Mouse (Mus musculus): ENCODE measurements at regions not wholly inside any gene's neighbourhood (a gene's known extent, or its start where the extent isn't known, plus 50 kb on each side); places are given as distances from the start of the nearest gene placed in this dataset.
A peak's percentile ranks its signal among the peaks of the same experiment; 100 is the strongest.

DNA sequence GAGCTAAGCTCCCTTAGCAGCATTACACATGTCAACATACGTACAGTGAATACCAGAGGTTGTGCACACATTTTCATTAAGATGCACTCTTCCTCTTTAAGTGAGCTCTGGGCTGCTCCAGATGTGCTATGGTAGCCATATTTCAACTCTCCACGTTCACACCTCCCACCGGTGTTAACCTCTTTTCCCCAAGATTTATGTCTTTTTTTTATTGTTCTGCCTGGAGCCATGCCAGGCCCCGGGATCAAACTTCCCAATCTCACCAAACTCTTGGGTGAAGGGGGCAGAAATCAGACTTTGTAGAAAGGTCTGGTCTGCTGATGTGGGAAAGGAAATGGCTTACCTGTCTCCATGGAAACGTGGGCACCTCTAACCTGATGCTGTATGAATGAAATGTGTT, 754.0 kb upstream of the Sox9 start:
- intact Hi-C loops (cut with DNase I), result no loop called here
- no peak for DNase-seq (ENCODE audit: low spot score in 2 of 2)

DNA sequence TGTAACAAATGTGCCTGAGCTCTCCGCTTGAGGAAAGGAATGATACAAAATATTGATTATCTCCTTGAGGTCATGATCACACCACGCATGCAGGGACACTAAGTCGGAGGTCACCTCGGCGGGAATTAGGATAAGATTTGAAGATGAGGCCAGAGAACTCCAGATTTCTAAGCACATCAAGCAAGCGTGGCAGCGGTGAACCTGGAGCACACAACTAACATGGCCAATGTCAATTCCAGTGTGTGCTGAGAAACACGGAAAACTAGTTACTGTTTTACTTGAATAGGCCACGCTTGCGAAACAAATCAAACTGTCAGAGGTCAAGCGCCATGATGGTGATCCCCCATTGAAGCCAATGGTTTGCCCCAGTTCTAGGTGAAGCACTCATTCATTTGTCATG, 743.3 kb upstream of the Sox9 start:
- intact Hi-C loops (cut with DNase I), result no loop called here
- no peak for DNase-seq (ENCODE audit: low spot score in 2 of 2)

DNA sequence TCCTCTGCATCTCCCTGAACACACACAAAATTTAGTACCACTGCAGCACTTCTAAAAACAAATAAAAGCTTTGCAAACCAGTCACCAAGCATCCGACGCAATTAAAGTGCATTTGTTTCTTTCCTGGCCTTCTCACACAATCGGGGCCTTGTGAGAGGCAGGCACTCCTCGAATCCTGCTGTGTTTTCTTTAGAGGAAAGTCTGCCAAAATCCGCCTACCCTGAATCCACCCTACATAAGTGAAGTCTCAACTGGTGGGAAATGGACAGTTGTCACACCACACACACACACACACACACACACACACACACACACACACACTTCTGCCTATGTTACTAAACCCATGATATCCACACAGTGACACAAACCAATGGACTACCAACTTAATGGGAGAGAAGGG, 737.6 kb upstream of the Sox9 start:
- intact Hi-C loops (cut with DNase I), result no loop called here
- DNase-seq (ENCODE audit: low spot score in 2 of 2), result no peak

DNA sequence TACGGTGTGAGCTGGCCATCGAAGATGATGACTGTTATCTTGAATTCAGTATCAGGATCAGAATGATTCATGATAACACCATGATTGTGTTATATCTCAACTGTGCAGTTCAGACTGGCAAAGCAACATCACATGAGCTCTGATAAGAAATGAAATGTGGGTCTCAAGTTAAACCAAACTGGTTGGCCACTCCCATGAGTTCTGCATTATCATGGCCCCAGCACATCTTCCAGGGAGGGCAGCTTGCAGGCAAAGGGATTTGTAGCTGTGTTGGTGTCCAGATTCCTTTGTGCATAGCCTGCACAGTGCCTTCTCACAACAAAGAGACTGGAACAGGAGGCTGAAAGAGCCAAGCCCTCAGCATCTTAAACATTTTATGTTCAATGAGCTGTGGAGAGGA, 736.7 kb upstream of the Sox9 start:
- DNase-seq (ENCODE audit: low spot score in 2 of 2), result no peak
- intact Hi-C loops (cut with DNase I), result no loop called here

DNA sequence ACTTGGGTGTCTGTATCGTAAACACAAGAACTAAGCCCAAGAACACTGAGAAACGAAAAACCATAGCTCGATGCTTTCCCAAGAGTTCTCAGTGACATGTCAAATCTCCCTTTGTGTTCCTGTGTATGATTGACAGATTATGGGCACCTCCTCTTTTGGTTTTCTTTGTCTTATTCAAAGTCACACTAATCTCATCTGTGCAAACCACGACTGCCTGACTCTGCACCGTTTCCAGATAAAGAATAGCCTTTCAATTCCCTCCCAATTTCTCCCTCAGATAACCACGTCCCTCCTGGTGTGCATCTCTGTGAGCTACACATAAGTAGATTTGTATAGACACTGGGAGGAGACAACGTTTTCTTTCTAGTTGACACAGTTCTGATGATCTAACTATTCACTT, 731.7 kb upstream of the Sox9 start:
- DNase-seq (ENCODE audit: low spot score in 2 of 2), result no peak
- intact Hi-C loops (cut with DNase I), result no loop called here

DNA sequence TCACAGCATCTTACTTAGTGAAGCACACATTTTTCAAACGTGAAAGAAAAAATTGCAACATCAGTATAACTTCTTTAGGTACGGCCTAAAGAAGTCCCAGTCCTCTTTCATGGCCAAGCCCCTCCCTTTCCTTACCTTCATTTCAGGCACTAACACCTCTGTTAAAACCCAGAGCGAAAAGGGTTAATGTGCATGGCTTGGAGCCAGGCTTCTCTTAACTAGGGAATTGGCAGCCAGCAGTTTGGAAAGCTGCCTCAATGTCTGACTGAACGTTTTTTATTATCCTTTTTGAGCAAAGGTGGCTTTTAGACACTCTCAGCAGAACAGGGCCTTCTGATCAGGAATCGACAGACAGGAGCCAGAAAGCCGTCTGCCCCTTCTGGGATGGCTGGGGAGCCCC, 726.4 kb upstream of the Sox9 start:
- intact Hi-C loops (cut with DNase I), result no loop called here
- no peak for DNase-seq (ENCODE audit: low spot score in 2 of 2)

DNA sequence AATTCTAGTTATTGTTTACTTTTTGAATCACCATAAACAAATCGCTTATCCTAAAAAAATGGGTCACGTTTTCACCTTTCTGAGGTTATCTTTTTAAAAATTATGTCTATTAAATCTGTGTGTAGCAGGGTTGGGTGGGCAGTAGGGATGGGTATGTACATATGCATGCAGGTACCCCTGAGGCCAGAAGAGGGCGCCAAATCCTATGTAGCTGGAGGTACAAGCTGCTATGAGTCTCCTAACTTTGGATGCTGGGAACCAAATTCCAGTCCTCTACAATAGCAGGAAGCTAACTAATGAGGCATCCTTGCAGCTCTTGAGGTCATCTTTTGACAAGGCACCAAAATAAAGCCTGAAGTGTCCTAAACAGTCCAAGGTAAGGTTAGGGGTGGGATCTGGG, 714.8 kb upstream of the Sox9 start:
- no peak for DNase-seq (ENCODE audit: low spot score in 2 of 2)
- intact Hi-C loops (cut with DNase I), result no loop called here

DNA sequence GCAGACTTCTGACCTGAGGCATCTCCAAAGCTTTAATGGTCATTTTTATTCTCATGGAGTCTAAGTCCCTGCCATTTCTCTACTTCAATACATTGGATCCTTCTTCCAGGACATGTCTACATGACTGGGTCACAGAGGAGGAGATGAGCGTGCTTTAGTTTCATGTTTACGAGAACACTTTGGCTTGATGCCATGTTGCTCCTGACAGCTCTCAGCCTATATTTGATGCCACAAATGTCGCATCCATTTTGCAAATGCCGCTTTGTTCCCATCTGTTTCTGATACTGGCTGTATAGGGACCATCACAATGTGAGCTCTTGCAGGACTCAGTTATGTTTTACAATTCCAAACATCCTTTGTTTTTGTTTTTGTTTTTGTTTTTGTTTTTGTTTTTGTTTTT, 713.2 kb upstream of the Sox9 start:
- DNase-seq (ENCODE audit: low spot score in 2 of 2), result no peak
- intact Hi-C loops (cut with DNase I), result no loop called here

DNA sequence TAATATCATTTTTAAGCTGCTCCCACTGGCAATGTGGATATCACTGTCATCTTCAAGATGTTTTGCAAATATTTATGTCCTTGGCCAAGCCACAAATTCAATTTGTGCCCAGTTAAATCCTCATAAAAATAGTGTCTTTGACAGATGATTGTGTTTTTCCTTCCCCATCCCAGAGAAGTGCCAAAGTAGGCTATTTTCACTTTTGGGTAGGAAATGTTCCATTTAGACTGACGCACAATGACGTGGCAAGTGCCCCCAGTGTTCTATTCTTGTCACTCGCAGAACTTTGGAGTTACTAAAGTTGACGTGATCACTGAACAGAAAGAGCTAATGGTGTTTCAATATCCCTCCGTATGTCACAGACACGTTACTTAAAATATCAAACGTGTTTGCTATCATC, 710.5 kb upstream of the Sox9 start:
- DNase-seq (ENCODE audit: low spot score in 2 of 2), result peak; percentile 16 to 37
- intact Hi-C loops (cut with DNase I), result no loop called here

DNA sequence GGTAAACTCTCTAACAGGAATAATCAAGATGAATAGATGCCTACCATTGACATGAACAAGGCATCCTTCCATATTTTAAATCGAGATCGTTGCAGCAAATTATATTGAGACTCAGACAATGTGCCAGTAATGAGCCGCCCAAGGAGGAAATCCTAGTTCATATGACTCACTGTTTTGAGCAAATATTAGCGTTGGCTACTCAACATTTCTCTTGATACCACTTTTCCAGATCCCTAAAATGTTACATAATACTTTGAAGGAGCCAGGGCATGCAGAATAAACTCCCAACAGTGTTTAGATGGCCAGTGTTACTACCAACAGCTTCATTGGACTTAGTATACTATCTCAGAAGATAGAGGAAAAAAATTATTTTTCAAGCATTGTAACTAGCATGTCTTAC, 700.6 kb upstream of the Sox9 start:
- intact Hi-C loops (cut with DNase I), result no loop called here
- DNase-seq (ENCODE audit: low spot score in 2 of 2), result no peak

DNA sequence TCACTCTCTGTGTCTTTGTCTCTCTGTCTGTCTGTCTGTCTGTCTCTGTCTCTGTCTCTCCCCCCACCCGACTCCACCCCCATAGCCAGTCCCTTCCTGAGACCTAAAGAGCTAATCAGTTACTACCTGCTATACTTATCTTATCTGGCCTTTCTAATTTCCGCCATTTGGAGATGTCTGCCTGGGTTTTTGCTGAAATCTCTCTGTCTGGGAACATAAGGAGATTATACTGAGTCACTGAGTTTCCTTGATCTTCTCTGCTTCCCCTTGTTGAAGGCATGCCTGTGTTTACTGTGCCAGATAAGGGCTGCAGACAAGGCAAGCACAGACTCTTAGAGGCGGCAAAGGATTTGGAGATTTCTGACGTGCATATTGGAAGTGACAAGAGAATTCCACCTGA, 699.0 kb upstream of the Sox9 start:
- DNase-seq (ENCODE audit: low spot score in 2 of 2), result no peak
- intact Hi-C loops (cut with DNase I), result no loop called here

DNA sequence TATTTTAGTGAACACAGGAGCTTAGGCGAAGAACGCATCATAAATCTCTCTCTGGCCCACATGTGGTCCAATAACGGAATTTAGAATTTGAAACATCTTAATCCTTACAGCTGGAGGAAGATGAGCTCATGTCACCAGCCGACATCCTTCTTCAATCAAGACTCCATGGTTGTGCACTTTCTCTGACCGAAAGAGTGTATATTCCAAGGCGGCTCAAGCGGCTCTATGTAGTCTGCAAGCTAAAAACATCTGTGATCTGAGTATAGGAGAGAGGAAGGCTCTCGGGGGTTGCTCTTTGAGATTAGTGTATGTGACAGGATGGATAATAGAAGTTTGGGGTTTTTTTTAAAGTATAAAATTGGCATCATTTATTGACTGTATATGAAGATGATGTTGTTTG, 689.9 kb upstream of the Sox9 start:
- no peak for DNase-seq (ENCODE audit: low spot score in 2 of 2)
- intact Hi-C loops (cut with DNase I), result no loop called here

DNA sequence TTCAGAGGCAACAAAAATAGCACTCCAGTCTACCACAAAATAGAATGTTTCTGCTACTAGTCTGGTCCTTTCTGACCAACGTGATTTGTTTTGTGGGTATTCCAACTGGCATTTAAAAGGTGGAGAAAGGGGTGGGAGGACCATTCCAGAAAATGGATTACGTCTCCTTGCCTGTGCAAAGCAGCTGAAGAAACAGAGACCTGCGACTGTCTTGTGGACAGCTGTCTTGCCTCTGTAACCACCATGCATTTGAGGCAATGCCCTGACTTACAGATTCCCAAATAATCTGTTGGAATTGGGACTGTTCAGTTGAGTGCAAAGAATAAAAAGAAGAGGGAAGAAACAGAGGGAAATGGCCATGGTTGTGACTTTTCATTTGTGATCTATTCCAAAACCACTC, 687.0 kb upstream of the Sox9 start:
- no peak for DNase-seq (ENCODE audit: low spot score in 2 of 2)
- intact Hi-C loops (cut with DNase I), result no loop called here

DNA sequence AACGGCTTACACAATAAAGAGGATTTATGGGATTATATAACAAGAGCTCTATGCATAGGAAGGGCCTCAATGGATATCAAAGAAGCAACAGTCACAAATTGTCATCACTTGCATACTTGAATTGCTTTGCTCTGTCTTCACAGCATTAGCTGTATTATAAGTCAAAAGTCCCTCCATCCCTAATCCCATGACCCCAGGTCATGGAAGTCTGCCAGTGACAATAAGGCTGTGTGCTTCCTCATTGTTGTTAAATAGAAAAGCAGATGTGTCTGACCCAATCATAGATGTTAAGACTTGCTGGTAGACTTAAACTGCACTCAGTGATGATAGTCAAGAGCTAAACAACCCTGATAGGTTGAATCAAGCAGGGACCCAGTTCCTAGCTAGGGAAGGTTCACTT, 683.9 kb upstream of the Sox9 start:
- no peak for DNase-seq (ENCODE audit: low spot score in 2 of 2)
- intact Hi-C loops (cut with DNase I), result no loop called here

DNA sequence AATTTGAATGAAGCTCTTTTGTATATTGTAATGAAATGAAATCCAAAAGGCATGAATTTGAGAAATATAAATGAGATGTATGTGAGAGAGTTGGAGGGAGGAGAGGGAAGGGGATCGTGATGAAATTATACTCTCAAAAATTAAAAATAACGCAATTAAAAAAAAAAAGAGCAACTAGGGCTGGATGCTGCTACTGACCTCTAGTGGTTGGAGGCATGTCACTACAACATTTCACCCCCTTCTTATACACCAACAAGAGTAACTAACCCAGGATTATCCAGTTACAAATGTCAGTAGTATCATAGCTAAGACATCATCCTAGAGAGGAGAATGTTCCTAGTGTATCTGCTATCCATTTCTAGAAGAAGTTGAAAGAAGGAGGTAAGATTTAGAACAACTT, 678.8 kb upstream of the Sox9 start:
- intact Hi-C loops (cut with DNase I), result loop anchor here (10.0 kb wide), 1 partner anchor 448 kb away; no protein-coding TSS in a partner anchor
- DNase-seq (ENCODE audit: low spot score in 2 of 2), result no peak

DNA sequence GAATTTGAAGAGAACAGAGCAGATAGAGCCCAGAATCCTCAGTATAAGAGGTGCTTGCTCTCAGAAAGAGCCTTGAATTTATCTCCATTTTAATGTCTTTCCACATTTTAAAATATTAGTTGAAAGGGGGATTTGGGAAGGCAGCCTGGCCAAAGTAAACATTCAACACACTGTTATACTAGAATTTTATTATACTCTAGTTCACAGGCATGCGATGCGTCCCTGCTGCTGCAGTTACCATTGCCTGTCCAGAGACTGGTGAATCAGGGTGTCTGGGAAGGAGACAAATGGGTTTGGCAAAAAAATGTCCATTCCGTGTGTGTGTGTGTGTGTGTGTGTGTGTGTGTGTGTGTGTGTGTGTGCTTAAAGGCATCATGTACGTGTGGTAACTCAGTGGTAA, 675.1 kb upstream of the Sox9 start:
- intact Hi-C loops (cut with DNase I), result loop anchor here (10.0 kb wide), 1 partner anchor 452 kb away; no protein-coding TSS in a partner anchor
- DNase-seq (ENCODE audit: low spot score in 2 of 2), result peak; percentile 11 to 12

DNA sequence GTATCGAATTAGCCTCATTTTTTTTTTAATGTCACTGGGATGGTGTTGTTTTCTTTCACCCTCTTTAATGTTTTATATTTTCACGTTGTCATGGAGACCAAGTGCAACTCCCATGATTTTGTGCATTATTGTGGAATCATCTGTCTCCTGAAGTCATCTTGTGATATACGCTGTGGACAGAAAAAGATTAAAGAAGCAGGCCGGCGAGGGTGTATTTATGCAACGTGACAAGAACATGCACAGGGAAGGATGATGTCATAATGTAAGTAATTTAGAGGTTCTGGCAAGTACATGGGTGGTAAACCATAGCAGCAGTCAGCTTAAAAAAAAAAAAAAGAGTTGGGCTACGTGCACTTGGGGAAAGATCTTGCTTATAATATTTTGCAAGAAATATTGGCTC, 674.7 kb upstream of the Sox9 start:
- intact Hi-C loops (cut with DNase I), result loop anchor here (10.0 kb wide), 1 partner anchor 453 kb away; no protein-coding TSS in a partner anchor
- DNase-seq (ENCODE audit: low spot score in 2 of 2), result peak; percentile 19 to 20

DNA sequence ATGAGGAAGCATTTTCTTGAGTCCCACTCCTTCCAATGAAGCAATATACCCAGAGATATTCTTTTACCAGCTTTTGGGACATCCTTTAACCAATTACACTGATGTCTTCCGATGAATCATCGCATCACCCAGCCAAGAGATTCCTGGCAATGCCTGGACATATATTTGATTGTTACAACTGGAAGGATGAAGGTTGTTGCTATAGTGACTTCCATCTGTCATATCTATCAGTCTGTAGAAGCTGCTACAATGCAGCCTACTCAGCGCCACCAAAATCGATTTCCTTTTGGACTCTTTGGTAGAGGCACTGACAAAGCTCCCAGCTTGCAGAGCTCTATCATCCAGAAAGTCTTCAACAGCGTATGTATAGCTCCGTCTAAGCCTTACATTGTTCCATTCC, 661.0 kb upstream of the Sox9 start:
- intact Hi-C loops (cut with DNase I), result no loop called here
- DNase-seq (ENCODE audit: low spot score in 2 of 2), result peak; percentile 10 to 14

DNA sequence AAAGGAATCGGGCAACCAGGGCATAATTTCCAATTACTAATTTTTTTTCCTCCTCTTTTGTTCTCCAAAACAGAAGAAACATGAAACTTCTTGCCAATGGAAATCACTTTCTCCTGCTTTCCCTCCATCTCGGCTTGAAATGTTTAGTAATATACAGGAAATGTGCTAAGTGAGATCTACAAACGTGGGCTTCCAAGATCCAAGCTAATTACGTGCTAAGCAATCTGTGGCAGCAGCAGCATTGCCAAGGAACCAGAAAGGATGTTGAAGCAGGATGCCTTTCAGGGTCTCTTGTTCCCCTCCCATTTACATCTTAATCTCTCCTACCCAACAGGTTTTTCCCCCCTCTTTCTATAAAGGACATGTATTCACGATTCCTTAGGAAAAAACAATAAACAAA, 660.2 kb upstream of the Sox9 start:
- no peak for DNase-seq (ENCODE audit: low spot score in 2 of 2)
- intact Hi-C loops (cut with DNase I), result no loop called here

DNA sequence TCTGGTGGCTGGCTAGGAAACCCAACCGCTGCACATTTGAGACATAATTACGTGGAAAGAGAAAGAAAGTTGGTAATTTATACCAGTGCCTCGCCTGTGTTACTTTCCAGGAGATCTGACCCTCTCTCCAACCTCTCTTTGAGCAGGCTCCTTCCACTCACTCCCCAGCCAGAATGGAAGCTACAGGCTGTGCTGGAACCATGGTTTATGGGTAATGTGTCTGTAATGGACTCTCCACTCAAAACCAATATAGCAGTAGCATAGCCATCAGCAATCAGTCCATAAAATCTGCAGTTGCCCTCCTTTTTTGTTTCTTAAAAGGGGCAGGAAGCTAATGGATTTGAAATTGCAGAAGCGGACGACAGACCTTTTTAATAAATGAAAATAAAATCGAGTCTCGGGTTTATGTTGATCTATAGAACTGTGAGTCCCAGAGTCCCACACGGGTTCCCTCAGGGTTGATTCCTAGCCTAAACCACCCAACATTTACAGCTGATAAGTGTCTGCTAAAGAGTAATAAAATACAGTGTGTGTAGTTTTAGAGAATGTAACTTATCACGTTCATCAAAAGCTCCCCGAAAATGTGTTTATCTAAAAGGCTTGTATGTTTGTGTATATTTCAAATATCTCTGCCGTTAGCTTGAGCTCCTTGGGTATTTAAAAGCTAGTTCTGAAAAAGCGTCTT, 656.6 kb upstream of the Sox9 start:
- intact Hi-C loops (cut with DNase I), result no loop called here
- DNase-seq (ENCODE audit: low spot score in 2 of 2), result no peak

DNA sequence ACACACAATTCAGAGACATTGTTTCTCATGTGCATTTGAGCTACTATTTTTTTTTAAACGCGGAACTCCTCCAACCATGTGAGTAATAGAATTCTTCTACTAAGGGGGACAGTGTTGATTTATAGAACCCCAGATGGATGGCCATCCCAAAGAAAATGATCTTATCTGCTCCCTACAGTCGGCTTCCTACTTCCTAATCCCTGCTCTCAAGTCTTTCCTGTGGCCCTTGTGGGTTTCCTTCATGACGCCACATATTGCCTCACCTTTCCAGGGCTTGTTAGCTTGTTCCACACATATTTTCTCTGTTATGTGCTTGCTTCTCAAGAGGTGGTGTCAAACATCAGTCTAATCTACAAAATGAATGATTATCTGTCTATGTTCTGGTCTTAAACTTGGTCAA, 651.9 kb upstream of the Sox9 start:
- DNase-seq (ENCODE audit: low spot score in 2 of 2), result no peak
- intact Hi-C loops (cut with DNase I), result no loop called here

DNA sequence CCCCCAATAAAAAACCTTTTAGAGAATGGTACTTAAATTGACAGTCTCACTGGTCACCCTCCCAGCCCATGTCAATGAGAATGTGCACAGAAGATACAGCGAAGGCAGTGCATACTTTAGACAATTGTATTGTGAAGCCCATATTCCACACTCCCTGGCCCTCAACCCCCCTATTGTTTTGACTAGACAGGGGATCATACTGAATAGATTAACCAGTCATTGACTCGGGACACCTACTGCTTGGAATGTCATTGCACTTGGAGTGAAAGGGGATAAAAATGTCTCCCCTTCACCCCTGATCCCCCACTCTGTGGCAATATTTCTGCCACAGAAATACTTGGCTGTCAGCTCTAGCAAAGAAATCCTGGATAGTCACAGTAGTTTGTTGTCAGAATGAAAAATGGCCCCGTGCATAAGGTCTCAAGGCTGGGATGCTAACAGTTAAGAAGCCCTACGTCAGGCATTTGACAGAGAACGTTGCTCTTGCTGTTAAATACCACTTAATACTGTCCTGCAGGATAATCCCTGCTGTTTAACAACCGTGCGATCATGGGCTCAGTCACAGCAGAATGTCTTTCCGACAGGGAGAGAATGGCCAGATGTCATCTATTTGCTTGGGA, 644.5 kb upstream of the Sox9 start:
- no peak for DNase-seq (ENCODE audit: low spot score in 2 of 2)

More for the DNA sequence above, 644.5 kb upstream of the Sox9 start:
- intact Hi-C loops (cut with DNase I), result no loop called here
